Mouse (Mus musculus) heart, embryonic 16.5 days (tissue): ENCODE data around the gene BC053393. TPM values are rescaled to one million over a fixed set of nuclear protein-coding genes. Genes with fewer than 3 reads are reported as not detected.

Experiments
- ATAC-seq: fragments of 200-750 bp; cut with Nextera tagmentation; replicated peaks from 2 replicates; pipeline ENCODE4 v1.8.0; 2017; ENCODE audit warnings: moderate number of reproducible peaks; ENCODE audit not compliant: insufficient read depth, low FRiP score; ENCODE audit errors: extremely low read depth
- H3K27ac ChIP-seq: fragments of 300-500 bp; sonication (generic); 2 replicates; pipeline ENCODE4 v1.5.1; 2014; ENCODE audit warnings: mild to moderate bottlenecking, low read length, control low read depth, moderate library complexity
- H3K27me3 ChIP-seq: fragments of 300-500 bp; sonication (generic); 2 replicates; pipeline ENCODE4 v1.6.1; 2014; ENCODE audit warnings: low read length, mixed read lengths; ENCODE audit not compliant: control insufficient read depth, insufficient read depth
- H3K36me3 ChIP-seq: fragments of 300-500 bp; sonication (generic); 2 replicates; pipeline ENCODE4 v1.6.1; 2014; ENCODE audit not compliant: control insufficient read depth, insufficient read depth
- H3K4me1 ChIP-seq: fragments of 300-500 bp; sonication (generic); 2 replicates; pipeline ENCODE4 v1.6.1; 2014; ENCODE audit warnings: low read length, mixed read lengths; ENCODE audit not compliant: control insufficient read depth, insufficient read depth
- H3K4me2 ChIP-seq: fragments of 300-500 bp; sonication (generic); 2 replicates; pipeline ENCODE4 v1.6.1; 2014; ENCODE audit warnings: low read depth, mild to moderate bottlenecking, control low read depth, low read length
- H3K4me3 ChIP-seq: fragments of 300-500 bp; sonication (generic); 2 replicates; pipeline ENCODE4 v1.5.1; 2014; ENCODE audit warnings: mild to moderate bottlenecking, control low read depth, low read length
- H3K9ac ChIP-seq: fragments of 300-500 bp; sonication (generic); 2 replicates; pipeline ENCODE4 v1.6.1; 2014; ENCODE audit warnings: low read length, control low read depth
- H3K9me3 ChIP-seq: fragments of 300-500 bp; sonication (generic); replicated peaks from 2 replicates; pipeline ENCODE4 v1.6.1; 2016; ENCODE audit warnings: low read length; ENCODE audit not compliant: control insufficient read depth
- WGBS: fragments of 180-500 bp; shearing (Covaris S2); extraction: QIAGEN DNeasy Blood & Tissue Kit; methylation state at CpG from one replicate; pipeline ENCODE4 v1.1.7; 2014; 5-methylcytosine and 5-hydroxymethylcytosine counted together
- polyA plus RNA-seq: library from polyadenylated mRNA; unstranded; fragments of >200 nt; fragmentation: Nextera tagmentation; extraction: Ambion mirVana; gene quantifications from 2 replicates; pipeline ENCODE4 v1.2.1, GENCODE M21; 2015

BC053393 gene
- polyA plus RNA-seq: 0.09 and 0.16 TPM in 2 replicates

- no peaks in the 10 kb centered on the region for H3K27me3 ChIP-seq
- no peaks in the 10 kb centered on the region for H3K36me3 ChIP-seq
- no peak within 1 kb of the TSS for H3K4me3 ChIP-seq
- H3K4me2 ChIP-seq: no peak within 1 kb of the TSS
- H3K27ac ChIP-seq: no peak within 1 kb of the TSS
- peaks cover 3% of the 10 kb centered on the region; the same call in 1 of the 2 replicates for H3K4me1 ChIP-seq
- no peak for ATAC-seq
- no peaks in the 10 kb centered on the region for H3K9me3 ChIP-seq
- 14% methylated on average over 1 of the region's 1 CpGs for WGBS
- H3K9ac ChIP-seq: no peak within 1 kb of the TSS
Measured at GRCm38 (mm10) chr11:46571327-46571726, at the start of gene BC053393. TSS of gene BC053393 (plus strand) at chr11:46571536.

GRCm38 (mm10) chr11:46522719-46523118 lies 48.6 kb upstream of the BC053393 start:
- no peak for ATAC-seq

GRCm38 (mm10) chr11:46523912-46524311 lies 47.4 kb upstream of the BC053393 start, which contains the start of gene Gm12169:
TSS of gene Gm12169 (plus strand) at chr11:46524212.
- Histone ChIP-seq H3K4me2 (no peak within 1 kb of the TSS), H3K27me3 (no peaks in the 10 kb centered on the region), H3K27ac (no peak within 1 kb of the TSS), H3K4me3 (no peak within 1 kb of the TSS), H3K36me3 (no peaks in the 10 kb centered on the region), H3K9ac (no peak within 1 kb of the TSS), H3K9me3 (no peaks in the 10 kb centered on the region), H3K4me1 (no peaks in the 10 kb centered on the region)
- 74% methylated on average over 2 of the region's 2 CpGs for WGBS
- ATAC-seq: no peak

More at GRCm38 (mm10) chr11:46522719-46523118, 48.6 kb upstream of the BC053393 start:
- WGBS: 69% methylated on average over 3 of the region's 3 CpGs
- Histone ChIP-seq H3K9ac (no peak overlapping the region), H3K36me3 (no peaks in the 10 kb centered on the region), H3K4me1 (no peaks in the 10 kb centered on the region), H3K4me2 (no peak overlapping the region), H3K9me3 (no peaks in the 10 kb centered on the region), H3K27me3 (no peaks in the 10 kb centered on the region), H3K27ac (no peak overlapping the region), H3K4me3 (no peak overlapping the region)

GRCm38 (mm10) chr11:46530149-46530548 lies 41.2 kb upstream of the BC053393 start:
- no peaks in the 10 kb centered on the region for H3K9me3 ChIP-seq
- ATAC-seq: no peak

GRCm38 (mm10) chr11:46536978-46537377 lies 34.4 kb upstream of the BC053393 start:
- H3K4me2 ChIP-seq: no peak overlapping the region
- H3K27ac ChIP-seq: no peak overlapping the region
- 69% methylated on average over 4 of the region's 4 CpGs for WGBS
- no peaks in the 10 kb centered on the region for H3K9me3 ChIP-seq
- no peaks in the 10 kb centered on the region for H3K27me3 ChIP-seq
- no peak for ATAC-seq
- no peak overlapping the region for H3K9ac ChIP-seq
- H3K4me1 ChIP-seq: no peaks in the 10 kb centered on the region
- H3K36me3 ChIP-seq: no peaks in the 10 kb centered on the region
- H3K4me3 ChIP-seq: no peak overlapping the region

More at GRCm38 (mm10) chr11:46530149-46530548, 41.2 kb upstream of the BC053393 start:
- H3K4me1 ChIP-seq: no peaks in the 10 kb centered on the region
- 79% methylated on average over 4 of the region's 4 CpGs for WGBS
- H3K9ac ChIP-seq: no peak overlapping the region
- no peaks in the 10 kb centered on the region for H3K36me3 ChIP-seq
- H3K4me3 ChIP-seq: no peak overlapping the region
- H3K27ac ChIP-seq: no peak overlapping the region
- no peaks in the 10 kb centered on the region for H3K27me3 ChIP-seq
- H3K4me2 ChIP-seq: no peak overlapping the region

- Histone ChIP-seq H3K9ac (no peak overlapping the region), H3K27ac (no peak overlapping the region), H3K36me3 (no peaks in the 10 kb centered on the region), H3K27me3 (no peaks in the 10 kb centered on the region), H3K4me1 (no peaks in the 10 kb centered on the region), H3K4me2 (no peak overlapping the region), H3K9me3 (no peaks in the 10 kb centered on the region), H3K4me3 (no peak overlapping the region)
- no peak for ATAC-seq
- 70% methylated on average over 2 of the region's 2 CpGs for WGBS
Measured at GRCm38 (mm10) chr11:46543530-46543929, 27.8 kb upstream of the BC053393 start.

- WGBS: 76% methylated on average over 4 of the region's 4 CpGs
- Histone ChIP-seq H3K9ac (no peak overlapping the region), H3K27me3 (no peaks in the 10 kb centered on the region), H3K4me3 (no peak overlapping the region), H3K4me1 (no peaks in the 10 kb centered on the region), H3K9me3 (no peaks in the 10 kb centered on the region), H3K4me2 (no peak overlapping the region), H3K36me3 (no peaks in the 10 kb centered on the region), H3K27ac (no peak overlapping the region)
- ATAC-seq: no peak
Measured at GRCm38 (mm10) chr11:46549721-46550120, 21.6 kb upstream of the BC053393 start.

GRCm38 (mm10) chr11:46552741-46553140 lies 18.6 kb upstream of the BC053393 start:
- no peak overlapping the region for H3K27ac ChIP-seq
- H3K4me3 ChIP-seq: no peak overlapping the region
- no peaks in the 10 kb centered on the region for H3K4me1 ChIP-seq
- no peaks in the 10 kb centered on the region for H3K27me3 ChIP-seq
- WGBS: 88% methylated on average over 3 of the region's 3 CpGs
- H3K4me2 ChIP-seq: no peak overlapping the region
- H3K36me3 ChIP-seq: no peaks in the 10 kb centered on the region
- ATAC-seq: no peak
- no peak overlapping the region for H3K9ac ChIP-seq
- no peaks in the 10 kb centered on the region for H3K9me3 ChIP-seq

GRCm38 (mm10) chr11:46561096-46561495 lies 10.2 kb upstream of the BC053393 start:
- H3K27me3 ChIP-seq: no peaks in the 10 kb centered on the region
- no peak for ATAC-seq
- no peaks in the 10 kb centered on the region for H3K36me3 ChIP-seq
- no peaks in the 10 kb centered on the region for H3K9me3 ChIP-seq
- whole genome bisulfite sequencing: 79% methylated on average over 4 of the region's 4 CpGs
- no peak overlapping the region for H3K4me3 ChIP-seq
- H3K9ac ChIP-seq: no peak overlapping the region
- no peak overlapping the region for H3K4me2 ChIP-seq
- H3K4me1 ChIP-seq: no peaks in the 10 kb centered on the region
- no peak overlapping the region for H3K27ac ChIP-seq
